Mouse (Mus musculus): Measurements from ENCODE around the gene Ralgps1. TPM values are rescaled to one million over a fixed set of nuclear protein-coding genes. Genes with fewer than 3 reads are reported as not detected.
A peak's percentile ranks its signal among the peaks of the same experiment; 100 is the strongest.

Ralgps1 gene
- polyA plus RNA-seq, 1 experiment: 0.47 TPM

DNA sequence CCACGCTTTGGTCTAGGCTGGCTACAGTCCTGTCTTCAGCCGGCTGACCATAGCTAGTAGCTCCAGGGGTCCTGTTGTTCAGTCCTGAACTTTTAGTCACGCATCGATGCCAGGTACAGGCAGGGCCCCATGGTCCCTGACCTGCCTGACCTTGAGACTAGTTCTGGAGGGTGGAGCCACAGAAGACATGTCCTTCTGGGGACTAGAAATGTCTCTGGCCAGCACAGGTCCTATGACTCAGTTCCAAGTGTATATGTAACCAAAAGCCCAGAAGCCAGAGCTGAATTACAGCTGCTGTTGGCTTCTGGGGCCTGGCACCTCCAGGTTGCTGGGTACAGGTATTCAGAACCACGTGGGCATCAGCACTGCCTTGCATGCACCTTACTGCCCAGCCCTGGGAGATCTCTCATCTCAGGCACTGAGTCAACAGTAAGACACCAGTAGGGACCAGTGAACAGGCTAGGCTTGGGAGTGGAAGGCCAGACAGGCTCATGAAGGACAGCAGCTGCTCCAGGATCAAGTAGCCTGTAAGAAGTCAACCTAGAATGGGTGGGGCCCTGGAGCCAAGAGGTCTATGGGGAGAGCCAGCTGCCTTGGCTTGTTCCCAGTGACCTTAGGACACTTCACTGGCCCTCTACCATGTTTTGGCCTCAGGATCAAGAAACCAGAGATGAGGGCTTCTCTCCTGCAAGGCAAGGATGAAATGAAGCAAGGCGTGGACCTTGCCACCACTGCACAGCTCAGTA lies 182.2 kb downstream of the Ralgps1 start:
- no peaks in the 10 kb centered on the region for H3K79me3 ChIP-seq (ENCODE audit: low read depth)
- no peaks in the 10 kb centered on the region for H3K79me2 ChIP-seq (ENCODE audit: control insufficient read depth, insufficient read depth)
- no peak for TF ChIP-seq CEBPB (IDR thresholded peaks at IDR 0.05; ENCODE audit: low read depth)
- no peak for TF ChIP-seq CTCF (IDR thresholded peaks at IDR 0.05; ENCODE audit: control insufficient read depth, insufficient read depth, insufficient read length)
- no peak for TF ChIP-seq USF1 (IDR thresholded peaks at IDR 0.05; ENCODE audit: low read depth)
- TF ChIP-seq FOSL1 (IDR thresholded peaks at IDR 0.05; ENCODE audit: insufficient read depth, low read length, poor library complexity, severe bottlenecking): no peak
- no peak for TF ChIP-seq MAX (IDR thresholded peaks at IDR 0.05)
- peak; percentile 20 for TF ChIP-seq MYOD1 (IDR thresholded peaks at IDR 0.05; ENCODE audit: control insufficient read depth, insufficient read length, low read depth)
- no peak for TF ChIP-seq MYOG (IDR thresholded peaks at IDR 0.05; ENCODE audit: control insufficient read depth, extremely low read depth, insufficient read length)
- H3K27me3 ChIP-seq (ENCODE audit: control insufficient read depth, insufficient read depth, insufficient read length): no peaks in the 10 kb centered on the region
- H3ac ChIP-seq (ENCODE audit: control insufficient read depth, insufficient read length, low read depth): no peak overlapping the region
- no peaks in the 10 kb centered on the region for H3K36me3 ChIP-seq (ENCODE audit: control insufficient read depth, insufficient read depth)
- H3K4me3 ChIP-seq (ENCODE audit: insufficient read depth, poor library complexity, severe bottlenecking): no peak overlapping the region

DNA sequence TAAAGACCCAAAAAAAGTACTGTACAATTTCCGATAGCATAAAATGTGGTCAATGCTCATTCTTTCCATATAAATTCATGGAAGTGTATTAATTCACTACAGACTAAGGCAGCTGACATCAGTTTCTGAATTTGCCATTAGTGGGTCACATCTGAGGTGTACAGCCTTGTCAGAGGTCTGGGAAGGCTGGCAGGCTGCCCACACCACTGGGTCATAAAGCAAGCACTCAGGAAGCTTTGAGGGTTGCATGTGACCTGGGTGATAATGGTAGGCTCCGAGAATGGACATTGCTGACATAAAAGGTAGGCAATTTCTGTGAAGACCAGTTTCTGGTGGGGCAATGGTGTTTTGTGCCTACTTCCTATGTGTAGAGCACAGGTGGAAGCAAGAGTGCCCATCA lies 183.4 kb downstream of the Ralgps1 start:
- no peaks in the 10 kb centered on the region for H3K79me3 ChIP-seq (ENCODE audit: low read depth)
- H3K27me3 ChIP-seq (ENCODE audit: control insufficient read depth, insufficient read depth, insufficient read length): no peaks in the 10 kb centered on the region
- no peaks in the 10 kb centered on the region for H3K79me2 ChIP-seq (ENCODE audit: control insufficient read depth, insufficient read depth)
- TF ChIP-seq CTCF (IDR thresholded peaks at IDR 0.05; ENCODE audit: control insufficient read depth, insufficient read depth, insufficient read length) (no peak), FOSL1 (IDR thresholded peaks at IDR 0.05; ENCODE audit: insufficient read depth, low read length, poor library complexity, severe bottlenecking) (no peak), CEBPB (IDR thresholded peaks at IDR 0.05; ENCODE audit: low read depth) (no peak), MAX (IDR thresholded peaks at IDR 0.05) (no peak)
- H3K4me3 ChIP-seq (ENCODE audit: insufficient read depth, poor library complexity, severe bottlenecking): no peak overlapping the region
- H3ac ChIP-seq (ENCODE audit: control insufficient read depth, insufficient read length, low read depth): no peak overlapping the region
- H3K36me3 ChIP-seq (ENCODE audit: control insufficient read depth, insufficient read depth): no peaks in the 10 kb centered on the region

DNA sequence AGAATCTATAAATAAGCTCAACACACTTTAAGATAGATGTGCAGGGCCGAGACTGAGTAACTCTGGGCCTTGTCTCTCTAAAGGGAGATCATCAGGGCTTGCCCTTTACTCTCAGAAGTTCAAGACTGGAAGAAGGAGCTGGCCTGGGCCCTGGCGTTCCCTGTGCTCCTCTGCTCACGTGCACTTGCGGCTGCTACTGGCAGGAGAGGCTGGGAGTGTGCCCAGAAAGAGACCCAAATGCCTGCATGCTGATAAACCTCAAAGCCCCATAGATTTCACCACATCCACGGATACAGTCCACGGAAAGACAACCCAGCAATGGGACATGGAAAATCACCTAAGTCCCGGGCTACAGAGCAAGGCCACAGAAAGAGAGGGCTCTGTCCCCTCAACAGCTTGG lies 184.8 kb downstream of the Ralgps1 start:
- TF ChIP-seq CEBPB (IDR thresholded peaks at IDR 0.05; ENCODE audit: low read depth): no peak
- no peak for TF ChIP-seq MYOG (IDR thresholded peaks at IDR 0.05; ENCODE audit: control insufficient read depth, extremely low read depth, insufficient read length)
- TF ChIP-seq MAX (IDR thresholded peaks at IDR 0.05): no peak
- no peak for TF ChIP-seq CTCF (IDR thresholded peaks at IDR 0.05; ENCODE audit: control insufficient read depth, insufficient read depth, insufficient read length)
- no peak for TF ChIP-seq FOSL1 (IDR thresholded peaks at IDR 0.05; ENCODE audit: insufficient read depth, low read length, poor library complexity, severe bottlenecking)
- no peak for TF ChIP-seq MYOD1 (IDR thresholded peaks at IDR 0.05; ENCODE audit: control insufficient read depth, insufficient read length, low read depth)
- no peak for TF ChIP-seq USF1 (IDR thresholded peaks at IDR 0.05; ENCODE audit: low read depth)
- no peak overlapping the region for H3K4me3 ChIP-seq (ENCODE audit: insufficient read depth, poor library complexity, severe bottlenecking)
- H3K27me3 ChIP-seq (ENCODE audit: control insufficient read depth, insufficient read depth, insufficient read length): no peaks in the 10 kb centered on the region
- H3K79me2 ChIP-seq (ENCODE audit: control insufficient read depth, insufficient read depth): no peaks in the 10 kb centered on the region
- no peaks in the 10 kb centered on the region for H3K79me3 ChIP-seq (ENCODE audit: low read depth)
- H3K36me3 ChIP-seq (ENCODE audit: control insufficient read depth, insufficient read depth): no peaks in the 10 kb centered on the region
- no peak overlapping the region for H3ac ChIP-seq (ENCODE audit: control insufficient read depth, insufficient read length, low read depth)

DNA sequence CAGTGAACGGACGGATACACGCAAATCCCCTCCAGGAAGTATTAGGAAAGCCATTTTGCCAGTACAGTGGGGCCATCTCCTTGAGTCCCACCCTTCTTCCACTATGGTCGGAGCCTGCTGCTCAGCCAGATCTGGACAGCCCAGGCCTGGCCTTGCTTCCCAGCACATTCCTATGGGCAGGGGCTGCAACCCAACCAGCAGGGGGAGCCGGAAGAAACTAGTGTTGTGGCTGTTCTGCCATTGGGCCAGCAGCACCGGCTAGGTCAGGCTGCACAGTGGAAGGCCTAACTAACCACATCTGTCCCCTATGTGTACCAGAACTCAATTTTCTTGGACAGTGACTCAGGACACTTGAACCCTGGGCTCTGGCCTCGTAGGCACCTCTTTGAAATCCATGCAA lies 186.0 kb downstream of the Ralgps1 start:
- H3K36me3 ChIP-seq (ENCODE audit: control insufficient read depth, insufficient read depth): no peaks in the 10 kb centered on the region
- TF ChIP-seq MAX (IDR thresholded peaks at IDR 0.05) (no peak), CEBPB (IDR thresholded peaks at IDR 0.05; ENCODE audit: low read depth) (no peak), MYOG (IDR thresholded peaks at IDR 0.05; ENCODE audit: control insufficient read depth, extremely low read depth, insufficient read length) (no peak), CTCF (IDR thresholded peaks at IDR 0.05; ENCODE audit: control insufficient read depth, insufficient read depth, insufficient read length) (peak; percentile 81), FOSL1 (IDR thresholded peaks at IDR 0.05; ENCODE audit: insufficient read depth, low read length, poor library complexity, severe bottlenecking) (no peak), MYOD1 (IDR thresholded peaks at IDR 0.05; ENCODE audit: control insufficient read depth, insufficient read length, low read depth) (no peak)
- H3K27me3 ChIP-seq (ENCODE audit: control insufficient read depth, insufficient read depth, insufficient read length): no peaks in the 10 kb centered on the region

DNA sequence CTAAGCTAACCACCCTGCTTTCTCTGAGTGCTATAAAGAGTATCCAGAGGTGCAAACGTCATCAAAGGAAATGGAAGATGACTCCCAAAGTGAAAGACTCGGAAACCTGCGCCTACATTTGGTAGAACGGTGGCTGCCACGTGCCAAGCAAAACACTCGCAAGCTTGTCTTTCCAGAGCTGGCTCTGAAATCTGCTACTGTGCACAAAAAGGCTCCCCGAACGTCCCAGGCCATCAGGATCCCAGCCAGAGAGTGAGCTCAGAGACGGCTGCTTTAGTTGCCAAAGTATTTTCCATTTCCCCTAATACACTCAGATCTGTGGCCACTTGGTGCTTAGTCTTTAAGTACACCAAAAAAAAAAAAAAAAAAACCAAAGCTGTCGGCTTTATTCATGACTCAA lies 186.6 kb downstream of the Ralgps1 start:
- Histone ChIP-seq H3K79me2 (ENCODE audit: control insufficient read depth, insufficient read depth) (no peaks in the 10 kb centered on the region), H3K36me3 (ENCODE audit: control insufficient read depth, insufficient read depth) (no peaks in the 10 kb centered on the region), H3ac (ENCODE audit: control insufficient read depth, insufficient read length, low read depth) (no peak overlapping the region), H3K4me3 (ENCODE audit: insufficient read depth, poor library complexity, severe bottlenecking) (no peak overlapping the region), H3K79me3 (ENCODE audit: low read depth) (no peaks in the 10 kb centered on the region), H3K27me3 (ENCODE audit: control insufficient read depth, insufficient read depth, insufficient read length) (no peaks in the 10 kb centered on the region)
- TF ChIP-seq CTCF (IDR thresholded peaks at IDR 0.05; ENCODE audit: control insufficient read depth, insufficient read depth, insufficient read length) (no peak), MYOG (IDR thresholded peaks at IDR 0.05; ENCODE audit: control insufficient read depth, extremely low read depth, insufficient read length) (no peak), MAX (IDR thresholded peaks at IDR 0.05) (no peak), USF1 (IDR thresholded peaks at IDR 0.05; ENCODE audit: low read depth) (no peak), FOSL1 (IDR thresholded peaks at IDR 0.05; ENCODE audit: insufficient read depth, low read length, poor library complexity, severe bottlenecking) (no peak), CEBPB (IDR thresholded peaks at IDR 0.05; ENCODE audit: low read depth) (no peak), MYOD1 (IDR thresholded peaks at IDR 0.05; ENCODE audit: control insufficient read depth, insufficient read length, low read depth) (no peak)

More for the DNA sequence above, 186.0 kb downstream of the Ralgps1 start:
- Histone ChIP-seq H3K4me3 (ENCODE audit: insufficient read depth, poor library complexity, severe bottlenecking) (no peak overlapping the region), H3K79me2 (ENCODE audit: control insufficient read depth, insufficient read depth) (no peaks in the 10 kb centered on the region), H3K79me3 (ENCODE audit: low read depth) (no peaks in the 10 kb centered on the region), H3ac (ENCODE audit: control insufficient read depth, insufficient read length, low read depth) (no peak overlapping the region)
